Mouse (Mus musculus) kidney, adult 2 months (tissue): ENCODE measurements around the gene Gnb5.

Experiments used
- CTCF ChIP-seq: fragments of 200-500 bp; conservative IDR thresholded peaks from 2 replicates; pipeline ENCODE4 v1.5.1; 2011; ENCODE audit warnings: low read depth, mild to moderate bottlenecking, control low read depth, low read length, moderate library complexity, mixed read lengths; ENCODE audit not compliant: insufficient read depth, insufficient read length
- POLR2A ChIP-seq: fragments of 200-500 bp; IDR thresholded peaks from one replicate; pipeline ENCODE4 v1.6.1; 2011; ENCODE audit warnings: low read depth, low read length, control low read depth

GRCm38 (mm10) chr9:75307015-75307414 is 927 bp downstream of the Gnb5 start:
- no peak for TF ChIP-seq POLR2A
- no peak for TF ChIP-seq CTCF
